Mouse (Mus musculus): ENCODE measurements around the gene Inafm2. TPM values are rescaled to one million over a fixed set of nuclear protein-coding genes. Genes with fewer than 3 reads are reported as not detected.
A peak's percentile ranks its signal among the peaks of the same experiment; 100 is the strongest.

Gene Inafm2
- polyA plus RNA-seq, 1 experiment = 18.1 TPM

DNA sequence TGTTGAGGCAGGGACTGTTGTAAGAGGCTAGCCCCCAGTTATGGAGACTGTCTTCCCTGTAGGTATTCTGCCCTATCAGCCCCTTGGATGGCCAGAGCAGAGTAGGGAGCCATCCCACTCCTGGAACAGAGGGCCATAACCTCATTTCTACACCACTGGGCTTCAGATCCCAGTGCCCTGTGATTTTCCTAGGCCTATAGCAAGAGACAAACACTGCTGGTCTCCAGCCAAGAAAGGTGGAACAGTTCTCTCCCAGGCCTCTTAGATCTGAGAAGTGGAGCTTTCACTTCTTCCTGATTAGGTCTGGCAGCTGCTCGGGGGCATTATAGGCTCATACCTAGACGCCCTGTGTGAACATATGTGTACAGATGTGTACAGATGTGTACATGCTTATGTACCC, 30.7 kb downstream of the Inafm2 start:
- H3K4me1 ChIP-seq (ENCODE audit: control insufficient read depth, insufficient read depth, low read length) = peaks cover 5% of the 10 kb centered on the region; the same call in 1 of the 2 replicates
- no peak for DNase-seq
- H3K4me3 ChIP-seq (replicated peaks; ENCODE audit: extremely low read depth, low read depth, low read length) = no peak overlapping the region
- 50% methylated on average over 2 of the region's 2 CpGs for WGBS
- TF ChIP-seq CTCF (IDR thresholded peaks at IDR 0.05; ENCODE audit: insufficient read depth, low read length) (no peak), POLR2A (IDR thresholded peaks at IDR 0.05; ENCODE audit: borderline replicate concordance, extremely low read depth, low read depth, low read length) (no peak)

DNA sequence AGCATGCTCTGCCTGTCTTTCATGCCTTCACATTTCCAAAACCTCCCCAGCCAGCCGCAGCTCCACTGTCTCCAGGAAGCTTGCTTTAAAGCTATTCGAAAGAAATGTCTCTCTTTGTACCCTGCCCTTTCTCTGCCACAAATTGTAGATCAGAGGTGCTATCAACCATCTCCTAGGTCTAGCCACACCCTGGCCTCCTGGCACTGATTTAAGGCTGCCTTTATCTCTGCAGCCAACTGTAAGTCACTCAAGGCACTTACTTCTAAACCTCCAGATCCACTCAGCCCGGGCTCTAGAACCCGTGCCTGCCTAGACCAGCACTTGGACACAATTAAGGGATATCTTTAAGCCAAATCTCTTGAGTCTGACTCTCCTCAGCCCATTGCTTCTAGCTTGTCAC, 32.9 kb downstream of the Inafm2 start:
- WGBS = 78% methylated on average over 4 of the region's 4 CpGs
- no peak for TF ChIP-seq CTCF (IDR thresholded peaks at IDR 0.05; ENCODE audit: insufficient read depth, low read length)
- H3K4me1 ChIP-seq (ENCODE audit: control insufficient read depth, insufficient read depth, low read length) = peaks cover 5% of the 10 kb centered on the region; the same call in 1 of the 2 replicates
- H3K4me3 ChIP-seq (replicated peaks; ENCODE audit: extremely low read depth, low read depth, low read length) = no peak overlapping the region
- no peak for DNase-seq

DNA sequence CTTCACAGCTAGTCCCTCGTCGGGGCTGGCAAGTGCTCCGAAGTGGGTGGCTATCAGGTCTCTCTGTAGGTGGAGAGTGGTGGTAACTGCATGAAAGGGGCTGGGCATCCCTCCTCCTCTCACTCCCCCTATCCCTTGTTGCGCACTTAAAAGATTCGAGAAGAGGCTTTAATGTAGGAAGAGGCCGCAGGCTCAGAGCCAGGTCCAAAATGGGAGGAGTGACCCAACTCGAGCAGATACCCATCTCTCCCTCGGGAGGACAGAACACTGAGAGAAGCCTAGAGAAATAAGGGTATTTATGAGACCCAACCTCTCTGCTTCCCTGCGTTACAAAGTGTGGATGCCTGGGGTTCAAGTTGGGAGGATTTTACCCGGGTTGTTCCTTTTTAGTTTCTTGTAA, 33.5 kb downstream of the Inafm2 start:
- H3K4me3 ChIP-seq (replicated peaks; ENCODE audit: extremely low read depth, low read depth, low read length) = peak overlapping the region; percentile 43

DNA sequence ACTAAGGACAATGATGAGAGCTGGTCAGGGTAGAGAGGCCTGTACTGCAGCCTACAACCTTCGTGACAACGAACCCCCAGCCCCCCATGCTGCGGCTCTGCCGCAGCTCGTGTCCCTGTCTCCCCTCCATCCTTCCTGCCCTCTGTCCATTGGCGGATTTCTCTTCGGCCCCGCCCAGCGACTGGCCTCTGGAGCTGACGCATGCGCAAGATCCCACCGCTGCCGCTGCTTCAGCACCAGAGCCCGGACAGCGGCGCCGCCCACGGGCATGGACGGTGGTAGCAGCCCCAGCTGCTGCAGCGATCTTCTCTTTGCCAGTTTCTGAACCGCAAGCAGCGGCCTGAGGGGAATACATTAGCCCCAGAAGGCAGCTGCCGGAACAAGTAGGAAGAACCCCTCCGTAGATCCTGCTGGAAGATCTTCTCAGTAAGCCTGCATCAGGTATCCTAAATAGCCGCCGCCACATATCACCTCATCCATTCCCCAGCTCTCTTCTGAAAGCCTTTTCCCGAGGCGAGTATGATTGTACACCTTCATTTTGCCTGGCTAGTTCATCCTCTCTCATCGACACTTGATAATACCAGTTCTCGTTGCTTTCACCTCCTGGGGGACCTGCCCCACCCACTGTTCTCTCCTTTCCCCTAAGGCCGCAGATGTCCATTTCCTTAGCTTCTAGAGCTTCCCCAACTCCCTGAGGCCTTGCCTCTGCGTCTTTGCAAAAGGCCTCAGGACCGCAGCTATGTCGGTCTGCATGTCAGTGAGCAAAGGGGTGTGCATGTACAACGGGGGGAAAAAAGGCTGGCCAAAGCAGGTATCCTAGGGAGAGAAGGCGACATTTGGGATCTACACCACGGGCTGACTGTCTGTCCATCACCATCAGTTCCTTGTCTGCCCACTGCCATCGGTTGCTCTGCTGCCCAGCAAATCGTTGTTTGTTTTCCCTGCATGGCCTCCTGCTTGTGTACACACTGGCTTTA, 34.2 kb downstream of the Inafm2 start, which contains the start of gene Disp2:
Gene Disp2, plus strand, starts transcription at position 216 of the 977 bp plus-strand sequence.
- TF ChIP-seq POLR2A (IDR thresholded peaks at IDR 0.05; ENCODE audit: borderline replicate concordance, extremely low read depth, low read depth, low read length) = peak; percentile 31; the same call in 1 of the 2 replicates
- TF ChIP-seq CTCF (IDR thresholded peaks at IDR 0.05; ENCODE audit: insufficient read depth, low read length) = no peak
- H3K4me1 ChIP-seq (ENCODE audit: control insufficient read depth, insufficient read depth, low read length) = peaks cover 5% of the 10 kb centered on the region; the same call in 1 of the 2 replicates
- WGBS = 10% methylated on average over 39 of the region's 39 CpGs
- DNase-seq = peak; percentile 91
- H3K4me3 ChIP-seq (replicated peaks; ENCODE audit: extremely low read depth, low read depth, low read length) = peak within 1 kb of the TSS; percentile 43

More for the DNA sequence above, 33.5 kb downstream of the Inafm2 start:
- TF ChIP-seq CTCF (IDR thresholded peaks at IDR 0.05; ENCODE audit: insufficient read depth, low read length) (no peak), POLR2A (IDR thresholded peaks at IDR 0.05; ENCODE audit: borderline replicate concordance, extremely low read depth, low read depth, low read length) (no peak)
- DNase-seq = no peak
- WGBS = 19% methylated on average over 10 of the region's 10 CpGs
- peaks cover 5% of the 10 kb centered on the region; the same call in 1 of the 2 replicates for H3K4me1 ChIP-seq (ENCODE audit: control insufficient read depth, insufficient read depth, low read length)

DNA sequence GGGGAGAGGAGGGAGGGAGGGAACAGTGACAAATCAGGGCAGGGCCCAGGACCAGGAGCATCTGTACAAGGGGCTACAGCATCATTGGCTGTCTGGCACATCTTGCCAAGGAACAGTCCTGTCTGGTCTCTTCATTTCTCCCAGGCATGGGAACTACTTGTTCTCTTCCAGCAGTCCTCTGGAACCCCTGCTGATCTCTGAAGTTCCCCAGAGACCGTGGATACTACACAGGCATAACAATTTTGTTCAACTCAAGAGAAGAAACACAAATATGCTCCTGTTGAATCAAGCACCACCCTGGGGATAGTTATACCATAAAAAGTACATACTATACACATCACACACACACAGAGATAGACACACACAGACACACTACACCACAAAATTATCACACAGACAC, 35.6 kb downstream of the Inafm2 start:
- no peak overlapping the region for H3K4me3 ChIP-seq (replicated peaks; ENCODE audit: extremely low read depth, low read depth, low read length)
- 59% methylated on average over 1 of the region's 1 CpGs for WGBS
- peaks cover 5% of the 10 kb centered on the region; the same call in 1 of the 2 replicates for H3K4me1 ChIP-seq (ENCODE audit: control insufficient read depth, insufficient read depth, low read length)
- DNase-seq = no peak
- no peak for TF ChIP-seq CTCF (IDR thresholded peaks at IDR 0.05; ENCODE audit: insufficient read depth, low read length)
- TF ChIP-seq POLR2A (IDR thresholded peaks at IDR 0.05; ENCODE audit: borderline replicate concordance, extremely low read depth, low read depth, low read length) = no peak

DNA sequence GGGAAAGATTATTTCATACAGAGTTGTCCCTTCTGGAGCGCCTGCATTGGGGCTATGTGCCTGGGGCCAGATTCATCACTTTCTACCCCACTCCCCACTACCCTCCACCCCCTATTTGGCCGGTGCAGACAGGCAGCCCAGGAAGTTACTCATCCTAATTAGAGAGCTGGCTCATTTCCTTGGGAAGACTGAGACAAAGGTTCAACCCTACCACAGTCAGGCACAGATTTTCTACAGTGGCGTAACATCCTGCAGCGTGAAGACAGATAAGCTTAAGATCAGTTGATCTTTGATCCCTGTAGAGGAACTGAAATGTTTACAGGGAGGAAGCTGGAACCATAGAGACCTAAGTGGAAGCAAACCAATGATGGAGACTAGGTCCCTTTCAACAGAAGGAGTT, 36.7 kb downstream of the Inafm2 start:
- Histone ChIP-seq H3K4me1 (ENCODE audit: control insufficient read depth, insufficient read depth, low read length) (peaks cover 5% of the 10 kb centered on the region; the same call in 1 of the 2 replicates), H3K4me3 (replicated peaks; ENCODE audit: extremely low read depth, low read depth, low read length) (no peak overlapping the region)
- DNase-seq = no peak
- no peak for TF ChIP-seq CTCF (IDR thresholded peaks at IDR 0.05; ENCODE audit: insufficient read depth, low read length)
- TF ChIP-seq POLR2A (IDR thresholded peaks at IDR 0.05; ENCODE audit: borderline replicate concordance, extremely low read depth, low read depth, low read length) = no peak
- 39% methylated on average over 4 of the region's 4 CpGs for WGBS

DNA sequence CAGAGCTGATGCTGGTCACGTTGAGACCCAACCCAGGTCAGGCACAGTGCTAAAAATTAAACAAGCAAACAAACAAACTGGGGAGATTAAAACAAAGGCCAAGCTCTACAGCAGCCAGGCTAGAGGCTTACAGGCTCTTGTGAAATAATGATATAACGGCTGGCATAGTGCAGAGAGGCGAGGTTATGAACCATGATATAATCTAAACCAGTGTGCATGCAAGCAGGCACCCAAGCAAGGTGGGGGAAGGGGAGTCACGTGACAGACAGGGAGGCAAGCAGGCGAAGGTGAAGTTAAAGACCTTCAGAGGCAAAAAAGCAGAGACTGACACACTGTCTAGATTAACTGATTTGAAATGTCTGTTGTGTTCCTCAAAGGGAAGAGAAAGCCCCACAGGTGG, 37.5 kb downstream of the Inafm2 start:
- WGBS = 38% methylated on average over 5 of the region's 5 CpGs
- Histone ChIP-seq H3K4me1 (ENCODE audit: control insufficient read depth, insufficient read depth, low read length) (peaks cover 5% of the 10 kb centered on the region; the same call in 1 of the 2 replicates), H3K4me3 (replicated peaks; ENCODE audit: extremely low read depth, low read depth, low read length) (no peak overlapping the region)
- TF ChIP-seq POLR2A (IDR thresholded peaks at IDR 0.05; ENCODE audit: borderline replicate concordance, extremely low read depth, low read depth, low read length) (no peak), CTCF (IDR thresholded peaks at IDR 0.05; ENCODE audit: insufficient read depth, low read length) (no peak)
- no peak for DNase-seq

DNA sequence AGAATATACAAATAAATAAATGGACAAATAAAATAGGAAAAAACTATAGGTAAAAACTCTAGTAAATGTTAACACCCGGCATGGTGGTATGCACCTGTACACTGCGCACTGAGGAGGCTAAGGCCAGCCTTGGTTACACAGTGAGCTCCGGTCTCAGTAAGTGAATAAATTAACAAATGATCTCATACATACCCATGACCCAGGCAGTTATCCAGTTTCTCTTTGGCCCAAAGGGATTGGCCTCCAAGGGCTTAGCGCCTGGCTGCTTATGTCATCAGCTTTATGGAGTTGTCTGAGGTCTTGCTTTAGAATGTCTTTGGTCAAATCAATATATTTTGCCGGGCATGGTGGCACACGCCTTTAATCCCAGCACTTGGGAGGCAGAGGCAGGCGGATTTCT, 38.1 kb downstream of the Inafm2 start:
- DNase-seq = no peak
- WGBS = 85% methylated on average over 7 of the region's 7 CpGs

DNA sequence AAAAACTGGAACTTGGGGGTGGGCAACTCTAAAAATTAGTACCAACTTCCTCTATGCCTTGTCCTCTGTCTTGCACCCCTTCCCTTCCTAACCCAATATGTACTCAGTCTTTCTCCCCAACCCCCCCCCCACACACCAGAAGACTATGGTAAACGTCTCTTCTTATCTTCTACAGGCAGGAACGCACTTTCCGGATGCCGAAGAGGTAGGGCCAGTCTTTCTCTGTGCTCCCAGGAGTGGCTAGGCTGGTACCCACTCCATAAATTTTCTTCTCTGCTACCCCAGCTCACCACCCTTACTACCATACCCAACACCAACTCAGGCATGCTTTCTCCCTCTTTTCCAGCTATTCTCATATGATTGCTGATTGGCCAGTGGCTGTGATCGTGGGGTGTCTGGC, 41.0 kb downstream of the Inafm2 start:
- H3K4me1 ChIP-seq (ENCODE audit: control insufficient read depth, insufficient read depth, low read length) = no peaks in the 10 kb centered on the region
- DNase-seq = no peak
- no peak for TF ChIP-seq CTCF (IDR thresholded peaks at IDR 0.05; ENCODE audit: insufficient read depth, low read length)
- no peak for TF ChIP-seq POLR2A (IDR thresholded peaks at IDR 0.05; ENCODE audit: borderline replicate concordance, extremely low read depth, low read depth, low read length)
- H3K4me3 ChIP-seq (replicated peaks; ENCODE audit: extremely low read depth, low read depth, low read length) = no peak overlapping the region
- 76% methylated on average over 5 of the region's 5 CpGs for WGBS

More for the DNA sequence above, 38.1 kb downstream of the Inafm2 start:
- H3K4me1 ChIP-seq (ENCODE audit: control insufficient read depth, insufficient read depth, low read length) = peaks cover 5% of the 10 kb centered on the region; the same call in 1 of the 2 replicates
- no peak for TF ChIP-seq CTCF (IDR thresholded peaks at IDR 0.05; ENCODE audit: insufficient read depth, low read length)
- TF ChIP-seq POLR2A (IDR thresholded peaks at IDR 0.05; ENCODE audit: borderline replicate concordance, extremely low read depth, low read depth, low read length) = no peak
- no peak overlapping the region for H3K4me3 ChIP-seq (replicated peaks; ENCODE audit: extremely low read depth, low read depth, low read length)
